Mouse (Mus musculus): ENCODE measurements at regions not wholly inside any gene's neighbourhood (a gene's known extent, or its start where the extent isn't known, plus 50 kb on each side); places are given as distances from the start of the nearest gene placed in this dataset.

DNA sequence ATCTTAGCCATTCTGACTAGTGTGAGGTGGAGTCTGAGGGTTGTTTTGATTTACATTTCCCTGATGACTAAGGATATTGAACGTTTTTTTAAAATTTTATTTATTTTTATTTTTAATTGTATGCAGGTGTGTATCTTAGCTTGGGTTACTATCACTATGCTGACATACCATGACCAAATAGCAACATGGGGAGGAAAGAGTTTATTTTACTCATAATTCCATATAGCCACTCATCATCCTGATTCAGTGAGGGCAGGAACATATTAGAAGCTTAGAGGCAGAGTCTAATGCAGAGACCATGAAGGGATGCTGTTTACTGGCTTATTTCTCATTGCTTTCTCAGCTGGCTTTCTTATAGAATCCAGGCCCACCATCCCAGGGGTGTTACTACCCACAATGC is 186.7 kb downstream of the 1700064H15Rik start:
- TF ChIP-seq CTCF (conservative IDR thresholded peaks at IDR 0.05; ENCODE audit: insufficient read depth, insufficient read length, low read depth, low read length) (no peak), POLR2A (IDR thresholded peaks at IDR 0.05; ENCODE audit: low read depth, low read length) (no peak)

Data from kidney, adult 2 months (tissue).